Mouse (Mus musculus) forebrain, embryonic 12.5 days (tissue): ENCODE data around the gene Zfp866. TPM values are rescaled to one million over a fixed set of nuclear protein-coding genes. Genes with fewer than 3 reads are reported as not detected.

Experiments
- polyA plus RNA-seq: library from polyadenylated mRNA; unstranded; fragments of >200 nt; fragmentation: Nextera tagmentation; extraction: Ambion mirVana; gene quantifications from 2 replicates; pipeline ENCODE4 v1.2.1, GENCODE M21; 2016

Gene Zfp866
- polyA plus RNA-seq, 1 experiment from 2014 or later: 43.1 TPM

Other genes with a start within 250 kb of the Zfp866 start
- gene Zfp868, start 165.6 kb downstream of the Zfp866 start, polyA plus RNA-seq: 38.5 and 39.8 TPM in 2 replicates
- 2.3 and 2.4 TPM in 2 replicates for gene Zfp964, start 136.7 kb downstream of the Zfp866 start, polyA plus RNA-seq
- gene Zfp869, start 80.5 kb downstream of the Zfp866 start, polyA plus RNA-seq: 32.1 and 32.3 TPM in 2 replicates
- gene Zfp963, start 41.2 kb downstream of the Zfp866 start, polyA plus RNA-seq: 7.7 and 7.8 TPM in 2 replicates
- 0.42 TPM in 1 of 2 replicates, not detected in the other for gene Gm20422, start 16.3 kb downstream of the Zfp866 start, polyA plus RNA-seq
- 53.5 and 55.3 TPM in 2 replicates for gene Atp13a1, start within 50 bp of the Zfp866 start, polyA plus RNA-seq
- 17.2 and 17.3 TPM in 2 replicates for gene Gmip, start 17.5 kb upstream of the Zfp866 start, polyA plus RNA-seq
- gene Lpar2, start 31.3 kb upstream of the Zfp866 start, polyA plus RNA-seq: 0.83 and 1.1 TPM in 2 replicates
- 51.2 and 54.0 TPM in 2 replicates for gene Pbx4, start 41.3 kb upstream of the Zfp866 start, polyA plus RNA-seq
- 0.77 and 1.1 TPM in 2 replicates for gene Cilp2, start 96.5 kb upstream of the Zfp866 start, polyA plus RNA-seq
- 4.2 and 4.3 TPM in 2 replicates for gene Tssk6, start 111.0 kb upstream of the Zfp866 start, polyA plus RNA-seq
- gene Ndufa13, start 111.4 kb upstream of the Zfp866 start, polyA plus RNA-seq: 165 and 168 TPM in 2 replicates
- gene Yjefn3, start 111.5 kb upstream of the Zfp866 start, polyA plus RNA-seq: 7.0 and 9.8 TPM in 2 replicates
- gene Gatad2a, start 205.2 kb upstream of the Zfp866 start, polyA plus RNA-seq: 47.5 and 48.7 TPM in 2 replicates